Mouse (Mus musculus): ENCODE data around the gene Erp29. TPM values are rescaled to one million over a fixed set of nuclear protein-coding genes. Genes with fewer than 3 reads are reported as not detected.

Erp29 gene
- polyA plus RNA-seq, 1 experiment from 2014 or later, result 144 TPM

GRCm38 (mm10) chr5:121398146-121398964 lies 54.0 kb downstream of the Erp29 start:
- Histone ChIP-seq H3K4me2 (replicated peaks) (peak overlapping the region; percentile 78), H3K4me1 (peaks cover 19% of the 10 kb centered on the region), H3K9ac (replicated peaks) (peak overlapping the region; percentile 72), H3K27me3 (no peaks in the 10 kb centered on the region), H3K9me3 (no peaks in the 10 kb centered on the region), H3K4me3 (peak overlapping the region; percentile 78), H3K36me3 (0 out of 2 replicates have a peak, but pooled peaks cover 5% of the 10 kb centered on the region), H3K27ac (replicated peaks) (peak overlapping the region; percentile 44; the same call in 1 of the 2 replicates)
- peak; percentile 84 for ATAC-seq (replicated peaks)
- WGBS, result under 1% methylated on average over 66 of the region's 67 CpGs

GRCm38 (mm10) chr5:121397187-121398145 lies 54.8 kb downstream of the Erp29 start, which contains the start of gene Naa25:
Naa25 (plus strand) TSS chr5:121397936.
- H3K9me3 ChIP-seq, result no peaks in the 10 kb centered on the region
- ATAC-seq (replicated peaks), result peak; percentile 97
- H3K4me1 ChIP-seq, result peaks cover 19% of the 10 kb centered on the region
- H3K9ac ChIP-seq (replicated peaks), result peak within 1 kb of the TSS; percentile 72
- peak within 1 kb of the TSS; percentile 78 for H3K4me3 ChIP-seq
- H3K27ac ChIP-seq (replicated peaks), result peak within 1 kb of the TSS; percentile 83
- WGBS, result 9% methylated on average over 53 of the region's 53 CpGs
- 0 out of 2 replicates have a peak, but pooled peaks cover 5% of the 10 kb centered on the region for H3K36me3 ChIP-seq
- no peaks in the 10 kb centered on the region for H3K27me3 ChIP-seq
- peak within 1 kb of the TSS; percentile 78 for H3K4me2 ChIP-seq (replicated peaks)

- ATAC-seq (replicated peaks), result no peak
- Histone ChIP-seq H3K4me1 (peaks cover 19% of the 10 kb centered on the region), H3K4me3 (no peak overlapping the region), H3K4me2 (replicated peaks) (no peak overlapping the region), H3K9ac (replicated peaks) (no peak overlapping the region), H3K36me3 (no peaks in the 10 kb centered on the region), H3K27me3 (no peaks in the 10 kb centered on the region), H3K9me3 (no peaks in the 10 kb centered on the region), H3K27ac (replicated peaks) (no peak overlapping the region)
- 84% methylated on average over 5 of the region's 5 CpGs for WGBS
Measured at GRCm38 (mm10) chr5:121395621-121396020, 56.7 kb downstream of the Erp29 start.

GRCm38 (mm10) chr5:121393402-121393801 lies 58.9 kb downstream of the Erp29 start:
- no peak for ATAC-seq (replicated peaks)
- Histone ChIP-seq H3K4me2 (replicated peaks) (no peak overlapping the region), H3K27me3 (no peaks in the 10 kb centered on the region), H3K9ac (replicated peaks) (no peak overlapping the region), H3K4me1 (peaks cover 8% of the 10 kb centered on the region; the same call in 1 of the 2 replicates), H3K27ac (replicated peaks) (no peak overlapping the region), H3K36me3 (no peaks in the 10 kb centered on the region), H3K4me3 (no peak overlapping the region), H3K9me3 (no peaks in the 10 kb centered on the region)
- 81% methylated on average over 3 of the region's 3 CpGs for WGBS

GRCm38 (mm10) chr5:121392667-121393380 lies 59.5 kb downstream of the Erp29 start:
- ATAC-seq (replicated peaks), result no peak
- H3K9ac ChIP-seq (replicated peaks), result no peak overlapping the region

GRCm38 (mm10) chr5:121389691-121390090 lies 62.6 kb downstream of the Erp29 start:
- Histone ChIP-seq H3K36me3 (no peaks in the 10 kb centered on the region), H3K4me3 (no peak overlapping the region), H3K27ac (replicated peaks) (no peak overlapping the region), H3K4me1 (peaks cover 11% of the 10 kb centered on the region), H3K27me3 (no peaks in the 10 kb centered on the region; the same call in 1 of the 2 replicates), H3K4me2 (replicated peaks) (no peak overlapping the region), H3K9me3 (no peaks in the 10 kb centered on the region), H3K9ac (replicated peaks) (no peak overlapping the region)
- ATAC-seq (replicated peaks), result no peak

More at GRCm38 (mm10) chr5:121392667-121393380, 59.5 kb downstream of the Erp29 start:
- H3K27me3 ChIP-seq, result no peaks in the 10 kb centered on the region
- H3K36me3 ChIP-seq, result no peaks in the 10 kb centered on the region
- H3K9me3 ChIP-seq, result no peaks in the 10 kb centered on the region
- H3K4me3 ChIP-seq, result no peak overlapping the region
- H3K4me2 ChIP-seq (replicated peaks), result no peak overlapping the region
- H3K27ac ChIP-seq (replicated peaks), result no peak overlapping the region
- peaks cover 8% of the 10 kb centered on the region; the same call in 1 of the 2 replicates for H3K4me1 ChIP-seq
- WGBS, result 60% methylated on average over 16 of the region's 16 CpGs

- H3K27me3 ChIP-seq, result no peaks in the 10 kb centered on the region; the same call in 1 of the 2 replicates
- ATAC-seq (replicated peaks), result no peak
- H3K4me1 ChIP-seq, result peaks cover 17% of the 10 kb centered on the region
- no peak overlapping the region for H3K9ac ChIP-seq (replicated peaks)
- no peak overlapping the region for H3K4me2 ChIP-seq (replicated peaks)
- no peak overlapping the region for H3K27ac ChIP-seq (replicated peaks)
- no peak overlapping the region for H3K4me3 ChIP-seq
- no peaks in the 10 kb centered on the region for H3K9me3 ChIP-seq
- WGBS, result 53% methylated on average over 7 of the region's 7 CpGs
- H3K36me3 ChIP-seq, result no peaks in the 10 kb centered on the region
Measured at GRCm38 (mm10) chr5:121389106-121389505, 63.2 kb downstream of the Erp29 start.

GRCm38 (mm10) chr5:121387126-121387525 lies 65.2 kb downstream of the Erp29 start:
- H3K27ac ChIP-seq (replicated peaks), result no peak overlapping the region
- WGBS, result 76% methylated on average over 4 of the region's 4 CpGs

GRCm38 (mm10) chr5:121386120-121386909 lies 66.0 kb downstream of the Erp29 start:
- H3K4me1 ChIP-seq, result peaks cover 36% of the 10 kb centered on the region
- no peaks in the 10 kb centered on the region; the same call in 1 of the 2 replicates for H3K27me3 ChIP-seq
- no peaks in the 10 kb centered on the region for H3K9me3 ChIP-seq
- H3K4me2 ChIP-seq (replicated peaks), result peak overlapping the region; percentile 78
- 35% methylated on average over 22 of the region's 22 CpGs for WGBS
- peak overlapping the region; percentile 81 for H3K9ac ChIP-seq (replicated peaks)
- peak overlapping the region; percentile 84 for H3K4me3 ChIP-seq
- ATAC-seq (replicated peaks), result no peak
- H3K27ac ChIP-seq (replicated peaks), result peak overlapping the region; percentile 84; the same call in 1 of the 2 replicates
- peaks cover 6% of the 10 kb centered on the region; the same call in 1 of the 2 replicates for H3K36me3 ChIP-seq

More at GRCm38 (mm10) chr5:121387126-121387525, 65.2 kb downstream of the Erp29 start:
- Histone ChIP-seq H3K4me1 (peaks cover 36% of the 10 kb centered on the region), H3K27me3 (no peaks in the 10 kb centered on the region; the same call in 1 of the 2 replicates), H3K9ac (replicated peaks) (no peak overlapping the region), H3K4me3 (no peak overlapping the region), H3K36me3 (no peaks in the 10 kb centered on the region), H3K9me3 (no peaks in the 10 kb centered on the region), H3K4me2 (replicated peaks) (no peak overlapping the region)
- ATAC-seq (replicated peaks), result no peak

GRCm38 (mm10) chr5:121385461-121386119 lies 66.7 kb downstream of the Erp29 start, which contains the start of gene Trafd1:
Trafd1 (minus strand) TSS chr5:121385632.
- Histone ChIP-seq H3K9ac (replicated peaks) (peak within 1 kb of the TSS; percentile 81), H3K36me3 (peaks cover 13% of the 10 kb centered on the region), H3K4me1 (peaks cover 36% of the 10 kb centered on the region), H3K27ac (replicated peaks) (peak within 1 kb of the TSS; percentile 84), H3K4me3 (peak within 1 kb of the TSS; percentile 84), H3K27me3 (no peaks in the 10 kb centered on the region; the same call in 1 of the 2 replicates), H3K4me2 (replicated peaks) (peak within 1 kb of the TSS; percentile 78), H3K9me3 (no peaks in the 10 kb centered on the region)
- under 1% methylated on average over 36 of the region's 45 CpGs for WGBS
- ATAC-seq (replicated peaks), result peak; percentile 96
